Mouse (Mus musculus): Measurements from ENCODE around the gene Ttc33. TPM values are rescaled to one million over a fixed set of nuclear protein-coding genes. Genes with fewer than 3 reads are reported as not detected.

Gene Ttc33
- polyA plus RNA-seq, 1 experiment from 2014 or later: 45.8 TPM

DNA sequence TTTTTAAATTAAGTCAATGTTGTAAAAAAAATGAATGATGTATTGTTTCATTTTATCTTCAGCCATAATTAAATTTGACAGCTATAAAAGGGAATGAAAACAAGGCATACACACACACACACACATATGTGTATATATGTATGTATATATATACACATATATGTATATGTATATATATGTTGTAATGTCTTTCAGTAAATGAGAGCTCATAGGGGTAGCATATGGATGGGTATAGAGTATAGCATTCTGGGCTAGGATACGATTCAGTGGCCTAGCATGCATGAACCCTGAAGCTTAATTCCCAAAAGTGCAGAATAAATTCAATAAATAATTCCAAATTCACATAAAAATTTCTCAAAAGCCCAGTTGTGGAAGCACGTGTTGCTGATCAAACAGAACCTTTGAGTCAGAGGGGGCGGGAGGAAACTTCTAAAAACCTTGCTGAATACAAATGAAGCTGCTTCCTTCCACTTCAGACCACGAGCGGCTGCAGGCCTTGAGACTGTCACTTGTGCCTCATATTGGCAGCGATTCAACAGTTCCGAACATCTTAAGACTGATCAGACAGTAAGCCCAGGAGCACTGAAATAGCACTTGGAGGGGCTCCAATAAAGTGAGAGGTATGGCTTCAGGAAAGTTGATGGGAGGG, 51.8 kb downstream of the Ttc33 start:
- 67% methylated on average over 7 of the region's 7 CpGs for WGBS
- H3K27ac ChIP-seq: no peak overlapping the region
- H3K9me3 ChIP-seq (replicated peaks): no peaks in the 10 kb centered on the region
- H3K9ac ChIP-seq: no peak overlapping the region
- H3K4me1 ChIP-seq: peaks cover 5% of the 10 kb centered on the region; the same call in 1 of the 2 replicates
- no peak overlapping the region for H3K4me2 ChIP-seq (replicated peaks)
- H3K36me3 ChIP-seq: no peaks in the 10 kb centered on the region
- H3K27me3 ChIP-seq: peaks cover 23% of the 10 kb centered on the region
- no peak overlapping the region for H3K4me3 ChIP-seq
- ATAC-seq (ENCODE audit: low FRiP score): peak; percentile 55; the same call in 1 of the 2 replicates

- no peak overlapping the region for H3K9ac ChIP-seq
- H3K9me3 ChIP-seq (replicated peaks): no peaks in the 10 kb centered on the region
- no peak overlapping the region for H3K27ac ChIP-seq
- 86% methylated on average over 7 of the region's 7 CpGs for WGBS
- H3K4me3 ChIP-seq: no peak overlapping the region
- peaks cover 32% of the 10 kb centered on the region for H3K27me3 ChIP-seq
- no peak overlapping the region for H3K4me2 ChIP-seq (replicated peaks)
- no peaks in the 10 kb centered on the region for H3K36me3 ChIP-seq
- ATAC-seq (ENCODE audit: low FRiP score): no peak
- H3K4me1 ChIP-seq: peaks cover 15% of the 10 kb centered on the region
Observed at GRCm38 (mm10) chr15:5238073-5238472, 52.7 kb downstream of the Ttc33 start.

GRCm38 (mm10) chr15:5238553-5238952, 53.2 kb downstream of the Ttc33 start:
- Histone ChIP-seq H3K27ac (no peak overlapping the region), H3K9ac (no peak overlapping the region), H3K27me3 (peaks cover 37% of the 10 kb centered on the region), H3K9me3 (replicated peaks) (no peaks in the 10 kb centered on the region), H3K36me3 (no peaks in the 10 kb centered on the region), H3K4me3 (no peak overlapping the region), H3K4me2 (replicated peaks) (no peak overlapping the region), H3K4me1 (peaks cover 19% of the 10 kb centered on the region)
- no peak for ATAC-seq (ENCODE audit: low FRiP score)
- WGBS: 84% methylated on average over 4 of the region's 4 CpGs

- Histone ChIP-seq H3K4me2 (replicated peaks) (no peak overlapping the region), H3K27ac (no peak overlapping the region), H3K4me1 (peaks cover 24% of the 10 kb centered on the region), H3K4me3 (no peak overlapping the region), H3K36me3 (no peaks in the 10 kb centered on the region), H3K27me3 (peaks cover 45% of the 10 kb centered on the region), H3K9ac (no peak overlapping the region), H3K9me3 (replicated peaks) (no peaks in the 10 kb centered on the region)
- ATAC-seq (ENCODE audit: low FRiP score): no peak
- 62% methylated on average over 4 of the region's 4 CpGs for WGBS
Observed at GRCm38 (mm10) chr15:5239361-5239760, 54.0 kb downstream of the Ttc33 start.

GRCm38 (mm10) chr15:5239901-5240300, 54.6 kb downstream of the Ttc33 start:
- Histone ChIP-seq H3K9me3 (replicated peaks) (no peaks in the 10 kb centered on the region), H3K27ac (no peak overlapping the region), H3K4me3 (no peak overlapping the region), H3K27me3 (peaks cover 51% of the 10 kb centered on the region), H3K9ac (no peak overlapping the region), H3K4me1 (peaks cover 27% of the 10 kb centered on the region), H3K4me2 (replicated peaks) (no peak overlapping the region), H3K36me3 (no peaks in the 10 kb centered on the region)
- no peak for ATAC-seq (ENCODE audit: low FRiP score)
- WGBS: 73% methylated on average over 6 of the region's 6 CpGs

GRCm38 (mm10) chr15:5240360-5240759, 55.0 kb downstream of the Ttc33 start:
- Histone ChIP-seq H3K4me1 (peaks cover 27% of the 10 kb centered on the region), H3K27ac (no peak overlapping the region), H3K4me3 (no peak overlapping the region), H3K27me3 (peaks cover 55% of the 10 kb centered on the region), H3K36me3 (no peaks in the 10 kb centered on the region), H3K9ac (no peak overlapping the region), H3K9me3 (replicated peaks) (no peaks in the 10 kb centered on the region), H3K4me2 (replicated peaks) (no peak overlapping the region)
- WGBS: 83% methylated on average over 6 of the region's 6 CpGs
- no peak for ATAC-seq (ENCODE audit: low FRiP score)

DNA sequence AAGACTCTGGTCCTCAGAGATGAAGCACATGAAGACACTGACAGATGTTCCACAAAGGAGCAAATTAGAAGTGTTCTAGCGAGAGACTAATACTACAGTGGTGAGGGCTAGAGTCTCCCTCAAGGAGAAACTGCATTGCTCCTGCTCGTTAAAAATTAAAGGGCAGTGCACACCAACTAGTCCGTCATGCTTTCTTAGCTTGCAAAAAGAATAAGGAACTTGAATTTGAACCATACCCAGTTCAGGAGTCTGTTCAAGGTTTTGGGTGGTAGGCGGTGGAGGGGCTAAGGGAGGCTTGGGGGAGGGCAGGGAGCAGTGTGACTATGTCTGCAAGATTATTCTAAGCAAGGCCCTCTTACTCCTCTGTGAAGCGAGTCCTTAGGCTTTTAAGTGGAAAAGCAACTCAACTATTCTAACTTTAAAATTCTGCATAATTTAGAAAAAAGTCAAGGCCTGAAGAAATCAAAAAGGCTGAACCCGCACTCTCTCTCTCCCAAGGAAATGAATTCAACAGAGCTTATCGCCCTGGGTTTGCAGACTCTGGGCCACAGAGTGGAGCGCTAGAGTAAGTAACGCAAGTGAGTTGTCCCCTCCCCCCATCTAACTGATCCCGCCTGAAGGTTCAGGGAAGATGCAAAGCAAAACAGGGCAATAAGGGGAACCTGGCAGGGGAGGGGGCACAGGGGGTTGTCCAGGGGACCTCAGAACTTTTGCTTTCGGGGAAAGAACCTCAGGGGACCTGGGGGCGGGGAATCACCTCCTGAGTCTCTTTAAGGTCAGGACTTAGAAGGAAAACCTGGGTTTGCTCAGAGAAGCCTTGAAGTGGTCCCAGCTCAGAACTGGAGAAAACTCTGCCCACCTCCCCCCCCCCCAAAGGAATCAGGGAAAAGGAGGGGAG, 56.2 kb downstream of the Ttc33 start:
- WGBS: 18% methylated on average over 12 of the region's 12 CpGs
- peaks cover 27% of the 10 kb centered on the region for H3K4me1 ChIP-seq
- H3K36me3 ChIP-seq: no peaks in the 10 kb centered on the region
- peak overlapping the region; percentile 90 for H3K4me2 ChIP-seq (replicated peaks)
- H3K27ac ChIP-seq: no peak overlapping the region
- peak; percentile 28; the same call in 1 of the 2 replicates for ATAC-seq (ENCODE audit: low FRiP score)
- H3K9me3 ChIP-seq (replicated peaks): no peaks in the 10 kb centered on the region
- H3K27me3 ChIP-seq: peaks cover 62% of the 10 kb centered on the region
- no peak overlapping the region; the same call in 1 of the 2 replicates for H3K9ac ChIP-seq
- H3K4me3 ChIP-seq: peak overlapping the region; percentile 47

GRCm38 (mm10) chr15:5242241-5243035, 57.1 kb downstream of the Ttc33 start:
- Histone ChIP-seq H3K9me3 (replicated peaks) (no peaks in the 10 kb centered on the region), H3K27me3 (peaks cover 62% of the 10 kb centered on the region), H3K4me1 (peaks cover 27% of the 10 kb centered on the region), H3K27ac (no peak overlapping the region), H3K9ac (peak overlapping the region; percentile 53), H3K36me3 (no peaks in the 10 kb centered on the region), H3K4me3 (peak overlapping the region; percentile 47), H3K4me2 (replicated peaks) (peak overlapping the region; percentile 90)
- ATAC-seq (ENCODE audit: low FRiP score): peak; percentile 70
- 3% methylated on average over 61 of the region's 61 CpGs for WGBS

- no peak for ATAC-seq (ENCODE audit: low FRiP score)
- Histone ChIP-seq H3K9ac (peak overlapping the region; percentile 55), H3K27ac (no peak overlapping the region), H3K4me3 (peak overlapping the region; percentile 47), H3K27me3 (peaks cover 62% of the 10 kb centered on the region), H3K36me3 (no peaks in the 10 kb centered on the region), H3K4me1 (peaks cover 27% of the 10 kb centered on the region), H3K9me3 (replicated peaks) (no peaks in the 10 kb centered on the region), H3K4me2 (replicated peaks) (peak overlapping the region; percentile 90)
- WGBS: 9% methylated on average over 40 of the region's 40 CpGs
Observed at GRCm38 (mm10) chr15:5243036-5243958, 58.0 kb downstream of the Ttc33 start.

DNA sequence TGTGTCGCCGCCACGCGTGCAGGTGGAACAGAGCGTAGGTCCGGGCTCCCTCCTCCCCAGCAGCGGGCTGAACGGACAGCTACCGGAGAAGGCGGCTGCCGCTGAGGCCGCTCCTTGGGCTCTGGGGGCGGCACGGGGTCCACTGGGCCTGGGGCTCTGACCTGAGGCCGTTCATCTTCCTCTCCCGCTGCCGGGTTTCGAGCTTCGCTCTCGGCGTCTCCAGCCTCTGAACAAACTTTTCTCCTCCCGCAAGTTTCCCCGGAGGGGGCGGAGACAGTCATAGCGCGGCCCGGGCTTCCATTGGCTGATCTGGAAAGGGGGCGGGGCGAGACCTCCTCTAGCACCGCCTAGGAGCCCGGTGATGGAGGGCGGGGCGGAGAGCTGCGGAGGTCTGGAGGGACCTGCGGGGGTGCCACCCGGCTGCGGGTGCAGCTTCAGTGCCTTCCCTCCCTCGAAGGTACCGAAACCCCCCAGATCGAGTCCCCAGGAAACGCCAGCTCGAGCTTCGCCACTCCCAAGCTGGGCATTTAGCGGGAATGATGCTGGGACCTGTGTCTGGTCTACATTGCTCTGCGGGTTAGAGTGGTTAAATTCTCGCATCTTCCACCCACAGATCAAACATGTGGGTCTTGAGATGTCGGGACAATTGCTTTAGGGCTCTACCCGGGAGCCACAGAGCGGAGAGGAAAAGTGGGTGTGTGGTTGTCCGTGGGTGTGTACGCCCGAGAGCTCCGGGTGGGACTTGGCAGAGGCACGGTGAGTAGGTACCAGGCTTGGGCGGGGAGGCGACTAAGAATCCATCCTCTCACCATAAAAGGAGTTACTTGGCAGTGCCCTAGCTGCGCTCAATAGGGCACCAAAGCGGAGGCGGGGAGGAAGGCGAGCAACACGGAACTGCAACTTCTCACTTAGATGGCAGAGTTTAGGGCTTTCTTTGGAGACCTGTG, 58.9 kb downstream of the Ttc33 start, which contains the start of gene Ptger4:
TSS of gene Ptger4 (minus strand) at position 229 of the 947 bp plus-strand sequence.
- peaks cover 62% of the 10 kb centered on the region for H3K27me3 ChIP-seq
- H3K9ac ChIP-seq: peak within 1 kb of the TSS; percentile 55
- peak; percentile 96 for ATAC-seq (ENCODE audit: low FRiP score)
- no peaks in the 10 kb centered on the region for H3K36me3 ChIP-seq
- no peak within 1 kb of the TSS for H3K27ac ChIP-seq
- H3K9me3 ChIP-seq (replicated peaks): no peaks in the 10 kb centered on the region
- H3K4me1 ChIP-seq: peaks cover 27% of the 10 kb centered on the region
- WGBS: 1% methylated on average over 60 of the region's 61 CpGs
- peak within 1 kb of the TSS; percentile 90 for H3K4me2 ChIP-seq (replicated peaks)
- H3K4me3 ChIP-seq: peak within 1 kb of the TSS; percentile 47
